Mouse (Mus musculus): ENCODE results near the gene Hoxd9.

Gene Hoxd9

GRCm38 (mm10) chr2:74713239-74714150 lies 16.0 kb downstream of the Hoxd9 start:
- DNase-seq (ENCODE audit: extremely low spot score), result no peak

GRCm38 (mm10) chr2:74714156-74714789 lies 16.7 kb downstream of the Hoxd9 start:
- DNase-seq (ENCODE audit: extremely low spot score), result no peak

GRCm38 (mm10) chr2:74714881-74715280 lies 17.4 kb downstream of the Hoxd9 start:
- no peak for DNase-seq (ENCODE audit: extremely low spot score)

- DNase-seq (ENCODE audit: extremely low spot score), result peak; percentile 91
Measured at GRCm38 (mm10) chr2:74715504-74716241, 18.1 kb downstream of the Hoxd9 start.

- DNase-seq (ENCODE audit: extremely low spot score), result no peak
Measured at GRCm38 (mm10) chr2:74720384-74720783, 22.9 kb downstream of the Hoxd9 start.

GRCm38 (mm10) chr2:74720955-74721491 lies 23.5 kb downstream of the Hoxd9 start:
- DNase-seq (ENCODE audit: extremely low spot score), result no peak

GRCm38 (mm10) chr2:74721882-74722281 lies 24.4 kb downstream of the Hoxd9 start:
- no peak for DNase-seq (ENCODE audit: extremely low spot score)

GRCm38 (mm10) chr2:74722949-74723348 lies 25.4 kb downstream of the Hoxd9 start:
- DNase-seq (ENCODE audit: extremely low spot score), result no peak

- DNase-seq (ENCODE audit: extremely low spot score), result no peak
Measured at GRCm38 (mm10) chr2:74724244-74725015, 26.9 kb downstream of the Hoxd9 start.

- no peak for DNase-seq (ENCODE audit: extremely low spot score)
Measured at GRCm38 (mm10) chr2:74725171-74725570, 27.6 kb downstream of the Hoxd9 start.

GRCm38 (mm10) chr2:74726551-74726950 lies 29.0 kb downstream of the Hoxd9 start, which contains the start of gene Gm28230:
Gene Gm28230, plus strand, starts transcription at chr2:74726728.
- DNase-seq (ENCODE audit: extremely low spot score), result peak; percentile 45

- peak; percentile 41 for DNase-seq (ENCODE audit: extremely low spot score)
Measured at GRCm38 (mm10) chr2:74726973-74727639, 29.6 kb downstream of the Hoxd9 start.

GRCm38 (mm10) chr2:74727640-74728302 lies 30.2 kb downstream of the Hoxd9 start:
- DNase-seq (ENCODE audit: extremely low spot score), result peak; percentile 58

- DNase-seq (ENCODE audit: extremely low spot score), result peak; percentile 43
Measured at GRCm38 (mm10) chr2:74728303-74728680, 30.8 kb downstream of the Hoxd9 start.

- peak; percentile 56 for DNase-seq (ENCODE audit: extremely low spot score)
Measured at GRCm38 (mm10) chr2:74730331-74730730, 32.8 kb downstream of the Hoxd9 start.

- DNase-seq (ENCODE audit: extremely low spot score), result peak; percentile 52
Measured at GRCm38 (mm10) chr2:74731055-74731454, 33.5 kb downstream of the Hoxd9 start.

GRCm38 (mm10) chr2:74731799-74732512 lies 34.4 kb downstream of the Hoxd9 start:
- peak; percentile 52 for DNase-seq (ENCODE audit: extremely low spot score)

- DNase-seq (ENCODE audit: extremely low spot score), result peak; percentile 71
Measured at GRCm38 (mm10) chr2:74732513-74733316, 35.2 kb downstream of the Hoxd9 start.

GRCm38 (mm10) chr2:74733317-74733661 lies 35.8 kb downstream of the Hoxd9 start:
- DNase-seq (ENCODE audit: extremely low spot score), result peak; percentile 52
